Mouse (Mus musculus): ENCODE measurements around the gene B4galt1. TPM values are rescaled to one million over a fixed set of nuclear protein-coding genes. Genes with fewer than 3 reads are reported as not detected.

The B4galt1 gene
- polyA plus RNA-seq, 1 experiment from 2014 or later = 26.6 TPM

DNA sequence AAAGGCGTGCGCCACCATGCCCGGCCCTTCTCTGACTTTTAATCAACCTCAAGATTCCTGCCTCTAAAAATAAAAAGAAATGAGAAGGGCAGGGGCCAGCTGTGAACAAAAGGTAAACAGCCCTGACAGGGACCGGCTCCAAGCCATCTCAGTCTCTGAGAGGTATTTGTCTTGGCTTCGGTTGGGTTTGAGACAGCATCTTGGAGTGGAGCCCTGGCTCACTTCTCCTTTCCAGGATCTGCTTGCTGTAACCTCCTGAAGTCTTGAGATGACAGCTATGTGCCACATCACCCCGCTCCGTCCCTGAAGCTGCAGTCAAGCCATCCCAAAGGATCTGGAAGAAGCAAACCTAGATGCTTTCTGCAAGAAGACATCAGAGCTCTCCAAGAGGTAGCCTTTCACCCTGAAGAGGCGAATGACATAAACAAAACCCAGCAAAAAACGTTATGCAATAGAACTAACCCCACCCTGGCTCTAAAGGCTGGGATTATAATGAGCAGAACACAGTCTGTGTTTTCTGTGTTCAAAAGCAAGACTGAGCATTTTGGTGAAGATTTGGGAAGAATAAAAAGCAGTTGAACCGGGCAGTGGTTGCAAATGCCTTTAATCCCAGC is 69.1 kb downstream of the B4galt1 start:
- ATAC-seq = no peak
- H3K27ac ChIP-seq (ENCODE audit: low read length) = no peak overlapping the region
- no peaks in the 10 kb centered on the region for H3K9me3 ChIP-seq (ENCODE audit: control insufficient read depth, low read length)
- no peak overlapping the region for H3K9ac ChIP-seq (ENCODE audit: low read depth, low read length)
- H3K36me3 ChIP-seq (ENCODE audit: control insufficient read depth, insufficient read depth, low read length) = no peaks in the 10 kb centered on the region
- no peaks in the 10 kb centered on the region for H3K4me1 ChIP-seq (ENCODE audit: control insufficient read depth, insufficient read depth, low read length)
- no peak overlapping the region for H3K4me2 ChIP-seq (ENCODE audit: low read depth, low read length)
- WGBS = 68% methylated on average over 10 of the region's 10 CpGs
- H3K27me3 ChIP-seq (replicated peaks; ENCODE audit: control insufficient read depth, insufficient read depth, low read length) = no peaks in the 10 kb centered on the region
- no peak overlapping the region for H3K4me3 ChIP-seq (ENCODE audit: low read length)

DNA sequence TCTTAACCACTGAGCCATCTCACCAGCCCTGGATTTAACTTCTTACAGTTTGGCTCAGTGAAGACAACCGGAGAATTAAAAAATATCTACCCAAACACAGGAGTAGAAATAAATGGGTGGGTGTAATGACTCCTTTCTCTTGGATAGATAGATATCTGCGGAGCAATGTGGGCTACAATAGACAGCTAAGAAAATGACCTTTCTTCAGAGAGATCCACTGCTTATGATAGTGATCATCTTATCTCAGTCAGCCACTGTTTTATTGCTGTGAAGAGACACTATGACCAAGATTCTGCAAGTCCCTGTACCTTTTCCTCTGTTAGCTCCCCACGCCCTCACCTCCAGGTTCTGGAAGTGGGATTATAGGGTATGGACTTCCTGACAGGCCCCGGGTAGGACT is 70.8 kb downstream of the B4galt1 start:
- H3K4me1 ChIP-seq (ENCODE audit: control insufficient read depth, insufficient read depth, low read length) = no peaks in the 10 kb centered on the region
- no peak overlapping the region for H3K4me2 ChIP-seq (ENCODE audit: low read depth, low read length)
- no peak for ATAC-seq
- H3K9ac ChIP-seq (ENCODE audit: low read depth, low read length) = no peak overlapping the region
- no peak overlapping the region for H3K4me3 ChIP-seq (ENCODE audit: low read length)
- no peak overlapping the region for H3K27ac ChIP-seq (ENCODE audit: low read length)
- H3K27me3 ChIP-seq (replicated peaks; ENCODE audit: control insufficient read depth, insufficient read depth, low read length) = no peaks in the 10 kb centered on the region
- 86% methylated on average over 4 of the region's 4 CpGs for WGBS
- no peaks in the 10 kb centered on the region for H3K9me3 ChIP-seq (ENCODE audit: control insufficient read depth, low read length)
- no peaks in the 10 kb centered on the region for H3K36me3 ChIP-seq (ENCODE audit: control insufficient read depth, insufficient read depth, low read length)

DNA sequence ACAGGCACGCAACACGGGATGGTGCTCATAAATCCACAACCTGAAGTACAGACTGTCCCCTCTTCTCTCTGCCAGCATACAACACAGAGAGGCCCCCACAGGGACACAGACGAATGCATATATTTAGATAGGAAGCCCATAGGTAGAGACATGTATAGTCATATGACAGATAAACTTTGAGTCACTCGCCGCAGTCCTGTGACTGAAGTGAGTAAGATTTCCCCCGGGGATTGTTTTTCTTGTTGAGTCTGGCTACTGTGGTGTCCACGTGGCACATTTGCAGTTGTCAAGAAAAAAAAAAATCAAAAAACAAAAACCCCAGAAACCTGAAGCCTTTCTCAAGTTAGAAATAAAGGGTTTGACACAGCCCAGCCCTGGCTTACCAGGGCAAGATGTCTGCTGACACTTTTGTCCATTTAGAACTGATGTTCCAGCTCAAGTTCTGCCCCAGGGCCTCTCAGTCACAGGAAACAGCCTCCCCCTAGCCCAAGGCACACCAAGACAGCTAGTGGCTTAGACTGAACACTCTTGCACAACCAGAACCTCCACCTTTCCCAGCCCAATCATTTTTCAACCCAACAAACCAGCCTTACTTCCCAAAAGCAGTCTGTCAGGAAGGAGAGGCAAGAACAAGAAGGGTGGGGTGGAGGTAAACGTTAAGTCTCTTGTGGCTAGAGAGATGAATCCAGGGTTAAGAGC is 71.9 kb downstream of the B4galt1 start:
- H3K9ac ChIP-seq (ENCODE audit: low read depth, low read length) = no peak overlapping the region
- no peaks in the 10 kb centered on the region for H3K36me3 ChIP-seq (ENCODE audit: control insufficient read depth, insufficient read depth, low read length)
- no peaks in the 10 kb centered on the region for H3K27me3 ChIP-seq (replicated peaks; ENCODE audit: control insufficient read depth, insufficient read depth, low read length)
- no peak overlapping the region for H3K4me3 ChIP-seq (ENCODE audit: low read length)
- 47% methylated on average over 8 of the region's 8 CpGs for WGBS
- no peak overlapping the region for H3K27ac ChIP-seq (ENCODE audit: low read length)
- H3K9me3 ChIP-seq (ENCODE audit: control insufficient read depth, low read length) = no peaks in the 10 kb centered on the region
- H3K4me2 ChIP-seq (ENCODE audit: low read depth, low read length) = no peak overlapping the region
- H3K4me1 ChIP-seq (ENCODE audit: control insufficient read depth, insufficient read depth, low read length) = 0 out of 2 replicates have a peak, but pooled peaks cover 2% of the 10 kb centered on the region
- ATAC-seq = no peak

DNA sequence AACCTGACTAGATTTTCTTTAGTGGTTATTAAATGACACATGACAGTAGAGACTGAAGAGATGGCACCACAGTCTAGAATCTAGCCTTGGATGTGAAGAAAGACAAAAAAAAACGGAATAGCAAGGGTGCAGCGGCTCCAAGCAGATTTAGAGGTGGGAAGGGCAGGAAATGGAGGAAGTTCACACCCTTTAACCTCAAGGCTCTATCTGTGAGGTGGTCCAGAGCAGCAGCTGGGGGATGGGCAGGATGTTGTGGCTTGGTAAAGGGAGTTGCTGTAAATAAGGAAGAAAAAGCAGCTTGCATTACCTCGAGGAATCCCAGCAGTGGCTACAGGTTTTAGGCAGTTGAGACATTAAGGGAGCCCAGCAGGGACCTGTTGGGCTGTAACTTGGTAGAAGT is 72.7 kb downstream of the B4galt1 start:
- H3K4me1 ChIP-seq (ENCODE audit: control insufficient read depth, insufficient read depth, low read length) = 0 out of 2 replicates have a peak, but pooled peaks cover 3% of the 10 kb centered on the region
- H3K27me3 ChIP-seq (replicated peaks; ENCODE audit: control insufficient read depth, insufficient read depth, low read length) = no peaks in the 10 kb centered on the region
- no peaks in the 10 kb centered on the region for H3K9me3 ChIP-seq (ENCODE audit: control insufficient read depth, low read length)
- ATAC-seq = no peak
- 29% methylated on average over 3 of the region's 3 CpGs for WGBS
- H3K27ac ChIP-seq (ENCODE audit: low read length) = no peak overlapping the region
- H3K9ac ChIP-seq (ENCODE audit: low read depth, low read length) = no peak overlapping the region
- H3K36me3 ChIP-seq (ENCODE audit: control insufficient read depth, insufficient read depth, low read length) = no peaks in the 10 kb centered on the region
- no peak overlapping the region for H3K4me3 ChIP-seq (ENCODE audit: low read length)
- no peak overlapping the region for H3K4me2 ChIP-seq (ENCODE audit: low read depth, low read length)

DNA sequence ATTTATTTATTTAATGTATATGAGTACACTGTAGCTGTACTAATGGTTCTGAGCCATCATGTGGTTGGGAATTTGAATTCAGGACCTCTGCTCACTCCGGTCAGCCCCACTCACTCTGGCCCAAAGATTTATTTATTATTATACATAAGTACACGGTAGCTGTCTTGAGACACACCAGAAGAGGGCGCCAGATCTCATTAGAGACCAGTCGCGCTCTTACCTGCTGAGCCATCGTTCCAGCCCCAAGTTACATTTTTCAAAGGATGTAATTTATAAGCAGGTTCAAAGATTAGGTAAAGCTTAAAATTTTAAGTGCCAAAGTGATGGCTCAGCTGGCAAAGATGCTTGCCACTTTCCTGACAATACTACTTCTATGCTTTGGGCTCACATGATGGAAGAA is 75.1 kb downstream of the B4galt1 start:
- peaks cover 14% of the 10 kb centered on the region for H3K4me1 ChIP-seq (ENCODE audit: control insufficient read depth, insufficient read depth, low read length)
- H3K27ac ChIP-seq (ENCODE audit: low read length) = no peak overlapping the region
- ATAC-seq = no peak
- no peak overlapping the region for H3K4me2 ChIP-seq (ENCODE audit: low read depth, low read length)
- no peaks in the 10 kb centered on the region for H3K27me3 ChIP-seq (replicated peaks; ENCODE audit: control insufficient read depth, insufficient read depth, low read length)
- no peaks in the 10 kb centered on the region for H3K36me3 ChIP-seq (ENCODE audit: control insufficient read depth, insufficient read depth, low read length)
- no peak overlapping the region for H3K9ac ChIP-seq (ENCODE audit: low read depth, low read length)
- H3K4me3 ChIP-seq (ENCODE audit: low read length) = no peak overlapping the region
- WGBS = 83% methylated on average over 6 of the region's 6 CpGs
- H3K9me3 ChIP-seq (ENCODE audit: control insufficient read depth, low read length) = no peaks in the 10 kb centered on the region

DNA sequence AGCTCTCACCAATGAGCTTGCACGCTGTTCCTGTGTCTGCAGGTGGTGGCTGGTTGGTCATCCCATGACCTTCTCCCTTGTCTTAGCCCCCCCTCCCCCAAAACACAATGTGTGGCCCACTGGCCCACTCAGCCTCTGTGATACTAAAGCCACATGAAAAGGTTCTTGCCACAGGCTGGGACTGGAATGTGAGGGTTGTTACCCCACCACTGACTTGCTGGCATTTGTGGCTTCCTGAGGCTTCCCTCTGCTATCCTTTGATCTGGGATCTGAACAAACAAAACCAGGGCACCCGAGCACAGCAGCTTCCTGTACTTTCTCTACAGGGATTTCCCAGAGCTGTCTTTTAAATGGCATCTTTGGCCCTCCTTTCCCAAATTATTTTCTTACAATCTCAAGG is 76.7 kb downstream of the B4galt1 start:
- Histone ChIP-seq H3K27me3 (replicated peaks; ENCODE audit: control insufficient read depth, insufficient read depth, low read length) (no peaks in the 10 kb centered on the region), H3K9me3 (ENCODE audit: control insufficient read depth, low read length) (no peaks in the 10 kb centered on the region), H3K4me3 (ENCODE audit: low read length) (no peak overlapping the region), H3K4me1 (ENCODE audit: control insufficient read depth, insufficient read depth, low read length) (peaks cover 15% of the 10 kb centered on the region), H3K9ac (ENCODE audit: low read depth, low read length) (no peak overlapping the region), H3K36me3 (ENCODE audit: control insufficient read depth, insufficient read depth, low read length) (no peaks in the 10 kb centered on the region), H3K27ac (ENCODE audit: low read length) (no peak overlapping the region), H3K4me2 (ENCODE audit: low read depth, low read length) (no peak overlapping the region)
- no peak for ATAC-seq
- 41% methylated on average over 2 of the region's 2 CpGs for WGBS

DNA sequence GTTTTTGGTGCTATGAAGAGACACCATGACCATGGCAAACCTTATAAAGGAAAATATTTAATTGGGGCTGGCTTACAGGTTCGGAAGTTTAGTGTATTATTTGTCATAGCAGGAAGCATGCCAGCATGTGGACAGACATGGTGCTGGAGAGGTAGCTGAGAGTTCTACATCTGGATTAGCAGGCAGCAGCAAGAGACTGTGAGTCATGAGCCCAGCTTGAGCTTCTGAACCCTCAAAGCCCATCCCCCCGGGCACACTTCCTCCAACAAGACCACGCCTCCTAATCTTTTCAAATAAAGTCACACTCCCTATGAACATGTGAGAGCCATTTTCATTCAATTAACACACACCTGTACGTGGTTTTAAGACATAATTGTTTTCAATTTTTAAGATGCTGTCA is 77.4 kb downstream of the B4galt1 start:
- 80% methylated on average over 4 of the region's 4 CpGs for WGBS
- no peaks in the 10 kb centered on the region for H3K36me3 ChIP-seq (ENCODE audit: control insufficient read depth, insufficient read depth, low read length)
- ATAC-seq = no peak
- no peak overlapping the region for H3K4me3 ChIP-seq (ENCODE audit: low read length)
- H3K4me2 ChIP-seq (ENCODE audit: low read depth, low read length) = no peak overlapping the region
- no peaks in the 10 kb centered on the region for H3K27me3 ChIP-seq (replicated peaks; ENCODE audit: control insufficient read depth, insufficient read depth, low read length)
- no peak overlapping the region for H3K9ac ChIP-seq (ENCODE audit: low read depth, low read length)
- H3K4me1 ChIP-seq (ENCODE audit: control insufficient read depth, insufficient read depth, low read length) = peaks cover 15% of the 10 kb centered on the region
- H3K9me3 ChIP-seq (ENCODE audit: control insufficient read depth, low read length) = no peaks in the 10 kb centered on the region
- H3K27ac ChIP-seq (ENCODE audit: low read length) = no peak overlapping the region

DNA sequence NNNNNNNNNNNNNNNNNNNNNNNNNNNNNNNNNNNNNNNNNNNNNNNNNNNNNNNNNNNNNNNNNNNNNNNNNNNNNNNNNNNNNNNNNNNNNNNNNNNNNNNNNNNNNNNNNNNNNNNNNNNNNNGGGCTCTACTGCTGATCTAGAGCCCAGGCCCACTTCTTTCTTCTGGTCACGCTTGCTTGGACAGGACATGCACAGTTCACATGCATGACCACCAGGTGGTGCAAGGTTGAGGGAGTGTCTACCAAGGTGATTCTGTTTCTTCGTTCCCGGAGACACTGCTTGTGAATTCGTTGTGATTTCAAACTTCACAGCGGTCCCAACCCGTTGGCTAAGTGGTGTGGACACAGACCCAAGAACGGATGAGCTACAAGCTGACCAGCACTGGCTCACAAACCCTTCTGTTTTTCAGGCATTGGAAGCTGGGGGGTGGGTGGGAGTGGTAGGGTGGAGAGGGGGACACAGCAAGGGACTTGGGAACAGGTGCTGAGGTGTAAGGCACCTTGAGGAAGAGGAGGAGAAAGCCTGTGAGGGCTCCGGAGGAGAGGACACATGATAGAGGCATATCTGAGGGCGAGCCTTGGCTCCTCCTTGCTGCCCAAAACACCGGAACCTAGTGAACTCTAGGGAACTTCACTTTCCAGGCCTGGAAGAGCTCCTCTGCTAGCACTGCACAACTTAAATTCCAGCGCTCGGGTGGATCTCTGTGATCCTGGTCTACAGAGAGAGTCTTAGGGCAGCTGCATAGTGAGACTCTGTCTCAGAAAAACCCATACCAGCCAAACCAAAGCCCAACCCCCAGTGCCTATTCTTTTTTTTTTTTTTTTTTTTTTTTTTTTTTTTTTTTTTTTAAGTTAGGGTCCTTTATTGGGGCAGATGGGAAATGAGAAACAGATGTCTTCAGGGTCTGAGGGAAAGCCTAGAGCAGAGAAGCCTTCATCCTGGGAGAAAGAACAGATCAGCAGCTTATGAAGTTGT is 79.2 kb downstream of the B4galt1 start:
- Histone ChIP-seq H3K4me2 (ENCODE audit: low read depth, low read length) (peak overlapping the region; percentile 35), H3K9ac (ENCODE audit: low read depth, low read length) (peak overlapping the region; percentile 54), H3K4me3 (ENCODE audit: low read length) (peak overlapping the region; percentile 19; the same call in 1 of the 2 replicates), H3K27me3 (replicated peaks; ENCODE audit: control insufficient read depth, insufficient read depth, low read length) (no peaks in the 10 kb centered on the region), H3K36me3 (ENCODE audit: control insufficient read depth, insufficient read depth, low read length) (no peaks in the 10 kb centered on the region), H3K27ac (ENCODE audit: low read length) (peak overlapping the region; percentile 75), H3K4me1 (ENCODE audit: control insufficient read depth, insufficient read depth, low read length) (peaks cover 15% of the 10 kb centered on the region), H3K9me3 (ENCODE audit: control insufficient read depth, low read length) (no peaks in the 10 kb centered on the region)
- peak; percentile 64 for ATAC-seq
- 20% methylated on average over 12 of the region's 12 CpGs for WGBS

DNA sequence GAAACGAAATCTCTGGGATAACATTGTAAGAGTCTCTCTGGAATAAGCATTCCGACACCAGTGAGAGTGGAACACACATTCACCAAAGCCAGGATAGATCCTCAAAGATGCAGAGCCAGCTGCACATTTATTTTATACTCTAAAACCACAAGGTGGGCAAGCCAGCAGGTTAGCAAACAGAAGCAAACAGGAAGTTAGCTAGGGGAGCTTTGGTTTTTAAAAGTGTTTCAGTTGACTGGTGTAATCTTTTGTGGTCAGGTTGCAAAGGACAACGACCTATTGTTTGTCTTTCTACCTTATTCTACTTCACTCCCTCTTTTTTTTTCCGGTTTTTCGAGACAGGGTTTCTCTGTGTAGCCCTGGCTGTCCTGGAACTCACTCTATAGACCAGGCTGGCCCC is 93.9 kb downstream of the B4galt1 start:
- no peak for ATAC-seq
- no peak overlapping the region for H3K9ac ChIP-seq (ENCODE audit: low read depth, low read length)
- H3K4me1 ChIP-seq (ENCODE audit: control insufficient read depth, insufficient read depth, low read length) = no peaks in the 10 kb centered on the region
- no peaks in the 10 kb centered on the region for H3K9me3 ChIP-seq (ENCODE audit: control insufficient read depth, low read length)
- 53% methylated on average over 5 of the region's 5 CpGs for WGBS
- H3K4me3 ChIP-seq (ENCODE audit: low read length) = no peak overlapping the region
- 0 out of 2 replicates have a peak, but pooled peaks cover 3% of the 10 kb centered on the region for H3K36me3 ChIP-seq (ENCODE audit: control insufficient read depth, insufficient read depth, low read length)
- no peak overlapping the region for H3K4me2 ChIP-seq (ENCODE audit: low read depth, low read length)
- H3K27ac ChIP-seq (ENCODE audit: low read length) = no peak overlapping the region
- H3K27me3 ChIP-seq (replicated peaks; ENCODE audit: control insufficient read depth, insufficient read depth, low read length) = no peaks in the 10 kb centered on the region
